Mouse (Mus musculus) cerebellum, adult 2 months (tissue): ENCODE measurements around the gene Tgtp2.

Experiments used
- CTCF ChIP-seq: fragments of 200-500 bp; IDR thresholded peaks from 2 replicates; pipeline ENCODE4 v1.5.1; 2011; ENCODE audit warnings: low read depth, mild to moderate bottlenecking, control low read depth, low read length, moderate library complexity, borderline replicate concordance; ENCODE audit not compliant: insufficient read depth
- POLR2A ChIP-seq: fragments of 200-500 bp; IDR thresholded peaks from 2 replicates; pipeline ENCODE4 v1.6.1; 2011; ENCODE audit warnings: low read length, control low read depth, borderline replicate concordance; ENCODE audit not compliant: insufficient read depth

GRCm38 (mm10) chr11:49088990-49089652, 25.1 kb upstream of the Tgtp2 start:
- TF ChIP-seq CTCF (no peak), POLR2A (no peak)
